Mouse (Mus musculus): ENCODE measurements around the gene Prok1. TPM values are rescaled to one million over a fixed set of nuclear protein-coding genes. Genes with fewer than 3 reads are reported as not detected.

Prok1 gene
- polyA plus RNA-seq, 1 experiment from 2014 or later: 0.14 TPM

DNA sequence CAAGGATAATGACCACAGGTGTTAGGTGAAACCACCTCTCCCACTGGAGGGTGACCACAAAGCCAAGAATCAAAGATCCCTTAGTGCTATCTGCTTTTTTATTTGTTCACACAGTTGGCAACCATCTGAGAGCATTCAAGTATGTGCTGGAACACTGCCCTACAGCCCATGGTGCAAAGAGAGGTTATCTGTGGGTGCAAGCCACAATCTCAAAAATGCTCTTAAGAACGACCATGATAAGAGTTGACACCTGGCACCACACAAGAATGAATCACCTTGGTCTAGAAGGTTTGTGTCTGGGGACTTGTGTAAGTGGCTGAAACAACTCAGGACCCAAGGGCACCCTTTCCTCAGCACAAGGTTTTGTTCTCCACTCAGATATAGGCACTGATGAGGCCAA lies 16.3 kb downstream of the Prok1 start:
- 70% methylated on average over 1 of the region's 1 CpGs for WGBS
- Histone ChIP-seq H3K9ac (replicated peaks; ENCODE audit: low read length) (no peak overlapping the region), H3K27me3 (ENCODE audit: insufficient read depth, low read length) (no peaks in the 10 kb centered on the region), H3K9me3 (ENCODE audit: low read length) (no peaks in the 10 kb centered on the region), H3K27ac (ENCODE audit: low read length) (no peak overlapping the region), H3K36me3 (ENCODE audit: insufficient read depth, low read length) (no peaks in the 10 kb centered on the region), H3K4me1 (ENCODE audit: insufficient read depth, low read length) (no peaks in the 10 kb centered on the region), H3K4me3 (ENCODE audit: low read length) (no peak overlapping the region), H3K4me2 (replicated peaks; ENCODE audit: low read depth, low read length) (no peak overlapping the region)
- no peak for ATAC-seq (ENCODE audit: low FRiP score, low TSS enrichment)

DNA sequence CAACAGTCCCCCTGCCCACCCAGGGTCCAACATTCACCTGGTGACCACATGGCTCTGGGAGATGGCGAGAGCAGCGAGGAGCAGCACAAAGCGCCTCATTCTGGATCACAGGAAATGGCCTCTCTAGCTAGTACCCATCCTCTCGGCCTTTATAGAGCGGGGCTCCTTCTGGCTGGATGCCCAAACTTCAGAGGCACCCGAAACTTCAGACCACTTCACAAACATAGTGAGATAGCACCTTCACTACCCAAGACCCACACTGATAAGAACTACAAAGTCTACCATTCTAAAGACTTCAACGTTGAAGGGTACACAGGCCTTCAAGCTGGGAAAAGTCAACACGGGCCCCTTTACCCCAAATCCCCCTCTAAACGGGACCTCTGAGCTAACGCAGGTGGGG lies 17.9 kb downstream of the Prok1 start, which contains the start of gene Cym:
Gene Cym (minus strand): TSS at position 125 of the 400 bp plus-strand sequence.
- no peak within 1 kb of the TSS for H3K27ac ChIP-seq (ENCODE audit: low read length)
- no peak for ATAC-seq (ENCODE audit: low FRiP score, low TSS enrichment)

DNA sequence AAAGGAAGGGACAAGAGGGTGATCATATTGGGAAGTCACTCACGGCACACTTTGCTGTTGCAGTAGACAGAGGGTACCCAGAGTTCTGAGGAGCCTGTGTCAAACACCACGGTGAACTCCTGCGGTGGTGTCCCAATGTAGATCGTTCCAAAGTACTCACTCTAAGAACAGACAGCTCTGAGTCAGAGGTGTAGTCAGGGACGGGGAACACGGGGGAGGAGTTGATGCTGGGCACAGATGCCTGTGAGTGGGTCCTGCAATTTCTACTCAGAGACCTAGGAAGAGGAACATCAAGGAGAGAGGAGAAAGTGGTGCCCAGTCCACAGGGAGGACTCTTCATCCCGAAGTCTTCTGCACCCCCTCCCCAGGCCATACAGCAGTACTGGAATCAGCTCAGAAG lies 20.9 kb downstream of the Prok1 start:
- Histone ChIP-seq H3K27ac (ENCODE audit: low read length) (no peak overlapping the region), H3K27me3 (ENCODE audit: insufficient read depth, low read length) (no peaks in the 10 kb centered on the region), H3K9ac (replicated peaks; ENCODE audit: low read length) (no peak overlapping the region), H3K4me1 (ENCODE audit: insufficient read depth, low read length) (no peaks in the 10 kb centered on the region), H3K36me3 (ENCODE audit: insufficient read depth, low read length) (no peaks in the 10 kb centered on the region), H3K9me3 (ENCODE audit: low read length) (no peaks in the 10 kb centered on the region), H3K4me2 (replicated peaks; ENCODE audit: low read depth, low read length) (no peak overlapping the region), H3K4me3 (ENCODE audit: low read length) (no peak overlapping the region)
- 89% methylated on average over 7 of the region's 7 CpGs for WGBS
- ATAC-seq (ENCODE audit: low FRiP score, low TSS enrichment): no peak

More for the DNA sequence above, 17.9 kb downstream of the Prok1 start, which contains the start of gene Cym:
- no peak within 1 kb of the TSS for H3K4me3 ChIP-seq (ENCODE audit: low read length)
- no peak within 1 kb of the TSS for H3K4me2 ChIP-seq (replicated peaks; ENCODE audit: low read depth, low read length)
- no peak within 1 kb of the TSS for H3K9ac ChIP-seq (replicated peaks; ENCODE audit: low read length)
- no peaks in the 10 kb centered on the region for H3K36me3 ChIP-seq (ENCODE audit: insufficient read depth, low read length)
- no peaks in the 10 kb centered on the region for H3K9me3 ChIP-seq (ENCODE audit: low read length)
- H3K4me1 ChIP-seq (ENCODE audit: insufficient read depth, low read length): no peaks in the 10 kb centered on the region
- 87% methylated on average over 10 of the region's 10 CpGs for WGBS
- no peaks in the 10 kb centered on the region for H3K27me3 ChIP-seq (ENCODE audit: insufficient read depth, low read length)

DNA sequence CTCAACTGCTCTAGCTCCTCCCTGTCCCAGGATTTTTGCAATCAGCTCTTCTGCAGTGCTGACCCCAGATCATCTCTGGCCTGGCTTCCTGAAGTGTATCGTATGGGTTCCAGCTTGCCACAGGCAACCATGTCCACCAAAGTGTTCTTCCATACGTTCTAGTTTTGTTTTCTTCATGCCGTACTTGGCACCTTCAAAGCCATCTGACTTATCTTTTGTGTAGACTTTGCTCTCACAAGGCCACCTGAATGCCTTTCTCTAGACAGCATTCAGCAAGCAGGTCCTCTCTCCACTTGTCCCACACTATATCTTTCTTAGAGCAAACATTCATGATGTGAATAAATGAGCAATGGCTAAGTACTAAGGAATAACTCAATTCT lies 22.4 kb downstream of the Prok1 start:
- Histone ChIP-seq H3K4me2 (replicated peaks; ENCODE audit: low read depth, low read length) (no peak overlapping the region), H3K27me3 (ENCODE audit: insufficient read depth, low read length) (no peaks in the 10 kb centered on the region), H3K9ac (replicated peaks; ENCODE audit: low read length) (no peak overlapping the region), H3K9me3 (ENCODE audit: low read length) (no peaks in the 10 kb centered on the region), H3K27ac (ENCODE audit: low read length) (no peak overlapping the region), H3K36me3 (ENCODE audit: insufficient read depth, low read length) (no peaks in the 10 kb centered on the region), H3K4me1 (ENCODE audit: insufficient read depth, low read length) (no peaks in the 10 kb centered on the region), H3K4me3 (ENCODE audit: low read length) (no peak overlapping the region)
- ATAC-seq (ENCODE audit: low FRiP score, low TSS enrichment): no peak
- WGBS: 79% methylated on average over 3 of the region's 3 CpGs

DNA sequence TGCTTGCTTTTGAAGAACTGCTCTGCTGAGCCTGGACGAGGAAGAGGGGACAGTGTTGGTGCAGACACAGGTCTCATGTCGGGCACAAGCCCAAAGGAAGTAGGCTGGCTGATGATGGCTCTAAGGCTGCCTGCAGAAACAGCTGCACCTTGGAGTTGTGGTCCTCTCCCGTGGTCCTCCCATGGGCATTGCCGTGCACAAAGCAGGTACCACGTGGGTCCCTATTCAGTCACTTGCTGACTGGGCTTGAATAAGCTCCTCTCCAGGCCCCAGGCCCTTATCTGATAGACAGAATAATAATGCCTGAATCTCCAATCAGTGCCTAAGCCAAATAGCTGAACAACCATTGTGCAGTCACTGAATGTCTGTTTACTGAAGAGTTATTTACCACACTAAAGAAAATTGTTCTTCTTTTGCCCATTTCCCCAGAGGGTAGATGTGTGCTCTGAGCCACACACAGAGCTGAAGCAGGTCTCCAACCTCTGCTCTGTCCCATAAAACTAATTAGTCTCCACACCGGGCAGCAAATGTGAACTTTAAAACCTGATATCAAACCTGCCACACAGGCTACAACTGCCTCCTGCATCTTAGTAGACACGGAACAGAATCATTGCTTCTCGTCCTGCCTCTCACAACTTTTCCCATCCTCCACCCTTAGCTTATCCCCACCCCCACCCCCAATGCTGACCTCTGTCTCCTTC lies 23.0 kb downstream of the Prok1 start:
- no peak for ATAC-seq (ENCODE audit: low FRiP score, low TSS enrichment)
- no peaks in the 10 kb centered on the region for H3K36me3 ChIP-seq (ENCODE audit: insufficient read depth, low read length)

DNA sequence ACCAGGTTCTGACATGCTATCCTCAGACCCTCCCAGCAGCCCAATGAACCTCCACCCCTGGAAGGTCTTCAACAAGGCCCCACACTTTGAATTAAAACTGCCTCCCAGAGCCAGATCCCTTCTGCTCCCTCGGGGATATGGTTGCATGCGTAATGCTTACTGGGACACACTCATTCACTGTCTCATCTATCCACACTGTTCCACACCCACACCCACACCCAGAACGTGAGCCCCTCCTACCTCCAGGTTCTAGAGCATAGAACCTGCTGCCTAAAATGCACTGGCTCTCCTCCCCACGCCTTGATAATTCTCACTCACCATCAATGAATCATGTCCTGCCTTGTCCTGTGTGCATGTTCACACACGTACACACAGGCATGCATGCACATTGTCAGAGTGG lies 24.9 kb downstream of the Prok1 start:
- no peak overlapping the region for H3K9ac ChIP-seq (replicated peaks; ENCODE audit: low read length)
- no peak overlapping the region for H3K4me3 ChIP-seq (ENCODE audit: low read length)
- no peaks in the 10 kb centered on the region for H3K27me3 ChIP-seq (ENCODE audit: insufficient read depth, low read length)
- WGBS: 73% methylated on average over 5 of the region's 5 CpGs
- H3K9me3 ChIP-seq (ENCODE audit: low read length): no peaks in the 10 kb centered on the region
- ATAC-seq (ENCODE audit: low FRiP score, low TSS enrichment): no peak
- no peaks in the 10 kb centered on the region for H3K4me1 ChIP-seq (ENCODE audit: insufficient read depth, low read length)
- no peaks in the 10 kb centered on the region for H3K36me3 ChIP-seq (ENCODE audit: insufficient read depth, low read length)
- H3K27ac ChIP-seq (ENCODE audit: low read length): no peak overlapping the region
- no peak overlapping the region for H3K4me2 ChIP-seq (replicated peaks; ENCODE audit: low read depth, low read length)

More for the DNA sequence above, 23.0 kb downstream of the Prok1 start:
- Histone ChIP-seq H3K27ac (ENCODE audit: low read length) (no peak overlapping the region), H3K4me3 (ENCODE audit: low read length) (no peak overlapping the region), H3K4me2 (replicated peaks; ENCODE audit: low read depth, low read length) (no peak overlapping the region), H3K4me1 (ENCODE audit: insufficient read depth, low read length) (no peaks in the 10 kb centered on the region), H3K27me3 (ENCODE audit: insufficient read depth, low read length) (no peaks in the 10 kb centered on the region), H3K9me3 (ENCODE audit: low read length) (no peaks in the 10 kb centered on the region), H3K9ac (replicated peaks; ENCODE audit: low read length) (no peak overlapping the region)
- 60% methylated on average over 8 of the region's 8 CpGs for WGBS

DNA sequence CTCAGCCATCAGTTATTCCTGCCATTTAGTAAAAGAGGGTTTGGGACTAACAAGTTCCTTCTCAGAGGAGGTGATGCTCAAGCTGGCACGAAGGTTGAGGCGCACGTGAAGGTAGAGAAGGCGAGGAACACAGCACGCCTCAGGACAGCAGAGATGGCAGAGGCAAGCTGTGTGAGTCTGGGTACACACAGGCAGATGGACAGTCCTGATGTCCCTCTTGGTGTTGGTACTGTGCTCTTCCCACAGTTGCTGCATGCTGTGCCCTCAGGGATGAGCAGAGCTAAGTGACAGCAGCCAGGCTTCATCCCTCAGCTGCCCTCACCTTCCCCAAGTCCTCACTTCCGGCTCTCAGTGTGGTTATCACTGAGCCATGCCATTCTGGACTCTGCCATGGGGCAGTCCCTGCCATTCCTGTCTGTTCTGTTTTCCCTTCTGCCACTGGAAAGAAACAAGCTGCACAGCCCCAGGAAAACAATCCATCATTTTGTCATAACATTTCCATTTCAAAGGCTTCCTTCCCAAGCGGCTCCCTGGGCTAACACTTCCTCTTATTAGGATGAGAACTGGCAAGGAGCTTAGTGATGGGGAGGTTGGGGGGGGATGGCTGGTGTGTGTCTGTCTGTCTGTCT lies 31.8 kb downstream of the Prok1 start:
- H3K4me2 ChIP-seq (replicated peaks; ENCODE audit: low read depth, low read length): no peak overlapping the region
- no peaks in the 10 kb centered on the region for H3K9me3 ChIP-seq (ENCODE audit: low read length)
- H3K9ac ChIP-seq (replicated peaks; ENCODE audit: low read length): no peak overlapping the region
- 57% methylated on average over 7 of the region's 7 CpGs for WGBS
- no peaks in the 10 kb centered on the region for H3K36me3 ChIP-seq (ENCODE audit: insufficient read depth, low read length)
- H3K4me3 ChIP-seq (ENCODE audit: low read length): no peak overlapping the region
- H3K27me3 ChIP-seq (ENCODE audit: insufficient read depth, low read length): no peaks in the 10 kb centered on the region
- H3K4me1 ChIP-seq (ENCODE audit: insufficient read depth, low read length): no peaks in the 10 kb centered on the region
- ATAC-seq (ENCODE audit: low FRiP score, low TSS enrichment): 0 out of 2 replicates have a peak, but pooled peaks have one; percentile 32
- H3K27ac ChIP-seq (ENCODE audit: low read length): no peak overlapping the region

DNA sequence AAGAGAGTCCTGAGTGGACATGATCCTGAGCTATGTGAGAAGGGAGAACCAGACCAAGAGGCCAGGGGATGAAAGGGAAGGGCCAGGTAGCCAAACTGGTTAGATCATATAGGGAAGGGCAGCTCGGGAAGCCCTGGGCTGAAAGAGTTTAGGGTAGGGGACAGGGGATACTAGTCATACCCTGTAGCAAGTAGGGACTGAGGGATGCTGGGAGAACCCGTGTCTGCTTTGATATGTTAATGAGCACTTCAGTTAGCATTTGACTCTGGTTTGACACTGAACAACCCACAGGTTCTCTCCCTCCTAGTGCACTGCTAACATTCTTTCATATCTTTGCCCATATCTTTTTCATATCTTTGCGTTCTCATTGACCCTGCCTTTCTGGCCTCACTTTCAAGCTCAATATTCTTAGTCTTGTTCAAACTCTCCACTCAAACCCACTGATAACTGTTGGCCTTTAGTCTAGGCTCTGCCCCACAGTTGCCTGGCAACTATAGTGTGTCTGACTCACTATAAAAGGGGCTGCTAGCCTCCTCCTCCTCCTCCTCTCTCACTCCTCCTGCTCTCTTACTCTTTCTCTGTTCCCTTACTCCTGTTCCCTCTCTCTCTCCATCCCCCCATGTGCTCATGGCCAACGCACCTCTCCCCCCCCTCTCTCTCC lies 32.9 kb downstream of the Prok1 start:
- H3K9ac ChIP-seq (replicated peaks; ENCODE audit: low read length): no peak overlapping the region
- no peak for ATAC-seq (ENCODE audit: low FRiP score, low TSS enrichment)
- H3K27me3 ChIP-seq (ENCODE audit: insufficient read depth, low read length): no peaks in the 10 kb centered on the region
- H3K4me2 ChIP-seq (replicated peaks; ENCODE audit: low read depth, low read length): no peak overlapping the region
- WGBS: 38% methylated on average over 4 of the region's 4 CpGs
- no peak overlapping the region for H3K4me3 ChIP-seq (ENCODE audit: low read length)
- no peaks in the 10 kb centered on the region for H3K4me1 ChIP-seq (ENCODE audit: insufficient read depth, low read length)
- H3K27ac ChIP-seq (ENCODE audit: low read length): no peak overlapping the region
- no peaks in the 10 kb centered on the region for H3K36me3 ChIP-seq (ENCODE audit: insufficient read depth, low read length)
- no peaks in the 10 kb centered on the region for H3K9me3 ChIP-seq (ENCODE audit: low read length)

DNA sequence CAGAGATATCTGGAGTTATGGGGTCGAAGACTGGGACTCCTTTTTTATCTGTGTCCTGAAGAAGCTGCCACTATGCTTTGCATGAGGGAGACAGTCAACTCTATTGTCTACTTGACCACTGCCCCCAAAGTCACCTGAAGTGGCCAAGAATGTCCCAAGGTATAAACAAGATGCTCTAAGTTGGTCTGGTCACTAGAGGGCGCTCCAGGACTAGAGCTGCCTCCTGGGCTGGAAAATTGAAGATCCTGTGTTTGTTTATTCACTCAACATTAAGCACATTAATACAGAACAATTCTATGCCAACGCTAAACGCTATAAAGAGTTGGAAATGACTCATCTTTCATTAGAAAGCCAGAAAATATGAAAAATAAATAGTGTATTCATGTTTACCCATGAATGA lies 33.5 kb downstream of the Prok1 start:
- ATAC-seq (ENCODE audit: low FRiP score, low TSS enrichment): no peak
- Histone ChIP-seq H3K27ac (ENCODE audit: low read length) (no peak overlapping the region), H3K9me3 (ENCODE audit: low read length) (no peaks in the 10 kb centered on the region), H3K4me2 (replicated peaks; ENCODE audit: low read depth, low read length) (no peak overlapping the region), H3K36me3 (ENCODE audit: insufficient read depth, low read length) (no peaks in the 10 kb centered on the region), H3K4me1 (ENCODE audit: insufficient read depth, low read length) (no peaks in the 10 kb centered on the region), H3K4me3 (ENCODE audit: low read length) (no peak overlapping the region), H3K9ac (replicated peaks; ENCODE audit: low read length) (no peak overlapping the region), H3K27me3 (ENCODE audit: insufficient read depth, low read length) (no peaks in the 10 kb centered on the region)
- 11% methylated on average over 4 of the region's 4 CpGs for WGBS

DNA sequence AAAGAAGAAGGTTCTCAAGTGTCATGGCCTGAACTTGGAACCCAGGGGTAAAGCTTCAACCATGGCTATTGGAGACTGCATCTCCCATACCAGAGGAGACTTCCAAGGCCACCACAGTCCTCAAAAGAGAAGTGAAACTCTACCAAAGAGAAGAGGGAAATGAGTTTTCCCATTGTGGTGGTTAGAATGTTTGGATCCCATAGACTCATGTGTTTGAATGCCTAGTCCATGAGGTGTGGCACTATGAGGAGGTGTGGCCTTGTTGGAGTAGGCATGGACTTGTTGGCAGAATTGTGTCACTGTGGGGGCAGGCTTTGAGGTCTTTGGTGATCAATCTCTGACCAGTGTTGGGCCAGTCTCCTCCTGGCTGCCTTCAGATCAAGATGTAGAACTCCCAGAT lies 34.3 kb downstream of the Prok1 start:
- ATAC-seq (ENCODE audit: low FRiP score, low TSS enrichment): no peak
- H3K27ac ChIP-seq (ENCODE audit: low read length): no peak overlapping the region
- no peak overlapping the region for H3K9ac ChIP-seq (replicated peaks; ENCODE audit: low read length)
- no peaks in the 10 kb centered on the region for H3K27me3 ChIP-seq (ENCODE audit: insufficient read depth, low read length)
- no peaks in the 10 kb centered on the region for H3K36me3 ChIP-seq (ENCODE audit: insufficient read depth, low read length)
- no peaks in the 10 kb centered on the region for H3K4me1 ChIP-seq (ENCODE audit: insufficient read depth, low read length)
- no peak overlapping the region for H3K4me2 ChIP-seq (replicated peaks; ENCODE audit: low read depth, low read length)
- H3K4me3 ChIP-seq (ENCODE audit: low read length): no peak overlapping the region
- H3K9me3 ChIP-seq (ENCODE audit: low read length): no peaks in the 10 kb centered on the region

Data from kidney, embryonic 16.5 days (tissue).